Mouse (Mus musculus) central nervous system, embryonic 18 days (tissue): ENCODE data around the gene Gm7849. TPM values are rescaled to one million over a fixed set of nuclear protein-coding genes. Genes with fewer than 3 reads are reported as not detected.

Experiments
- polyA plus RNA-seq: library from polyadenylated mRNA; depleted of rRNA; stranded (reverse); fragments of >200 nt; gene quantifications from 2 replicates; pipeline ENCODE4 v1.2.3, GENCODE M21; 2012; rRNA removed

Gene Gm7849
- polyA plus RNA-seq = not detected in 2 replicates

GRCm38 (mm10) chr8:21456460-21456859 is at the start of gene Gm7849:
Gene Gm7849, minus strand, starts transcription at chr8:21456560.

GRCm38 (mm10) chr8:21427111-21427510 is 29.2 kb downstream of the Gm7849 start, which contains the start of gene Defa36:
Gene Defa36, plus strand, starts transcription at chr8:21427411.

Other genes with a start within 250 kb of the Gm7849 start
- not detected in 2 replicates for gene Gm15292, start 206.8 kb downstream of the Gm7849 start, polyA plus RNA-seq
- gene Defa27, start 141.0 kb downstream of the Gm7849 start, polyA plus RNA-seq = not detected in 2 replicates
- not detected in 2 replicates for gene Defa29, start 129.5 kb downstream of the Gm7849 start, polyA plus RNA-seq
- gene Defa2, start 78.0 kb downstream of the Gm7849 start, polyA plus RNA-seq = not detected in 2 replicates
- not detected in 2 replicates for gene Defa33, start 64.7 kb downstream of the Gm7849 start, polyA plus RNA-seq
- gene Defa36, start 29.1 kb downstream of the Gm7849 start, polyA plus RNA-seq = not detected in 2 replicates
- not detected in 2 replicates for gene Defa20, start 52.7 kb upstream of the Gm7849 start, polyA plus RNA-seq
- gene Defa32, start 72.5 kb upstream of the Gm7849 start, polyA plus RNA-seq = not detected in 2 replicates
- gene Defa37, start 108.8 kb upstream of the Gm7849 start, polyA plus RNA-seq = not detected in 2 replicates
- not detected in 2 replicates for gene Defa28, start 126.4 kb upstream of the Gm7849 start, polyA plus RNA-seq
- not detected in 2 replicates for gene Gm7861, start 137.9 kb upstream of the Gm7849 start, polyA plus RNA-seq
- not detected in 2 replicates for gene Defa26, start 161.6 kb upstream of the Gm7849 start, polyA plus RNA-seq
- gene Defa17, start 199.2 kb upstream of the Gm7849 start, polyA plus RNA-seq = not detected in 2 replicates
- not detected in 2 replicates for gene Defa34, start 209.2 kb upstream of the Gm7849 start, polyA plus RNA-seq
- not detected in 2 replicates for gene AY761184, start 247.1 kb upstream of the Gm7849 start, polyA plus RNA-seq